Mouse (Mus musculus): ENCODE results near the gene Aqp6. TPM values are rescaled to one million over a fixed set of nuclear protein-coding genes. Genes with fewer than 3 reads are reported as not detected.

Gene Aqp6
- polyA plus RNA-seq (2015; fragmentation: Illumina TruSeq; extraction: RNeasy Lipid Tissue Mini Kit (QIAGEN cat#74804); ENCODE audit: low read depth, low replicate concordance) = not detected

DNA sequence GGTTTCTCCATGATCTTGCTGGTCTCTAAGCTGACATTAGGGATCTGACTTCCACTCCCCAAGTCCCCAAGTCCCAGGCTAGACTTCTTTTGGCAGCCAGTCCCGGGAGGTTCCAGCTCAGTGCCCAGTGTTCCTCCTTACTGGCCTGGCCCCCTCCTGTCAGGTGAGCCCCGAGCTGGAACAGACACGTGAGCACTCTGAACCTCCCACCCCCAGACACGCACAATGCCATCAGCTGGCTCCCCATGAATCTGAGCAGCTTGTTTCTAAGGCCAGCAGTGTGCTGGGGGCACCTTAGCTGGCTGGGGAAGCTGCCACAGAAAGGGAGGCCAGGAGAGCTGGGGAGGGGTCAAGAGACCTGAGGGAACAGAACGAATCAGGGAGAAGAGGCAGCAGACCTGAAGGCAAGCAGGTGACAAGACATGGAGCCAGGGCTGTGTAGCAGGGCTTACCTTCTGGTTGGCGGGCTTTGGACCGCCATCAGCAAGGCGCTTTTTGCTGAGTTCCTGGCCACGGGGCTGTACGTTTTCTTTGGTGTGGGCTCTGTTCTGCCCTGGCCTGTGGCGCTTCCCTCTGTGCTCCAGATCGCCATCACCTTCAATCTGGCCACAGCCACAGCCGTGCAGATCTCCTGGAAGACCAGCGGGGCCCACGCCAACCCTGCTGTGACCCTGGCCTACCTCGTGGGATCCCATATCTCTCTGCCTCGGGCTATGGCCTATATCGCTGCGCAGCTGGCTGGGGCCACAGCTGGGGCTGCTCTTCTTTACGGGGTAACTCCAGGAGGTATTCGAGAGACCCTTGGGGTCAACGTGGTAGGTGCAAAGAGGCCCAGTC, at the start of gene Aqp6:
TSS of gene Aqp6 (plus strand) at position 415 of the 837 bp plus-strand sequence.

DNA sequence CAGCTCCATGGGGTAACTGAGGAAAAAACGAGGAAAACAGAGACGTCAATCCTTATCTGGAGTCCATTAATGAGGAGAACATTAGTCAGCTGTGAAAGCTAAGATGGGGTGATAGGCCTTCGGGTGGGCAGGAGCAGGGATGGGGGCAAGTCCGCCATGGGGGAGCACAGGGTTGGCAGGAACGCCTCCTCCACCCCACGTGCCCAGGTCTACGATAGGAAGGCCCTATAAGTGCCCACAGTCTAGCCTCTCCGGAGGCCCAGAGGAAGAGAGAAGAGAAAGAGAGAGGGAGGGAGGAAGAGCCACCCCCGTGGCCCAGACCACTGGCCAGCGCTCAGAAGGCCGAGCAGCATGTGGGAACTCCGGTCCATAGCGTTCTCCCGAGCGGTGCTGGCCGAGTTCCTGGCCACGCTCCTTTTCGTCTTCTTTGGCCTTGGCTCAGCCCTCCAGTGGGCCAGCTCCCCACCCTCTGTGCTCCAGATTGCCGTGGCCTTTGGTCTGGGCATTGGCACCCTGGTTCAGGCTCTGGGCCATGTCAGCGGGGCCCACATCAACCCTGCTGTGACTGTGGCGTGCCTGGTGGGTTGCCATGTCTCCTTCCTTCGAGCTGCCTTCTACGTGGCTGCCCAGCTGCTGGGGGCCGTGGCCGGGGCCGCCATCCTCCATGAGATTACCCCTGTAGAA, 22.3 kb upstream of the Aqp6 start, which contains the start of gene Aqp2:
TSS of gene Aqp2 (plus strand) at position 254 of the 684 bp plus-strand sequence.

DNA sequence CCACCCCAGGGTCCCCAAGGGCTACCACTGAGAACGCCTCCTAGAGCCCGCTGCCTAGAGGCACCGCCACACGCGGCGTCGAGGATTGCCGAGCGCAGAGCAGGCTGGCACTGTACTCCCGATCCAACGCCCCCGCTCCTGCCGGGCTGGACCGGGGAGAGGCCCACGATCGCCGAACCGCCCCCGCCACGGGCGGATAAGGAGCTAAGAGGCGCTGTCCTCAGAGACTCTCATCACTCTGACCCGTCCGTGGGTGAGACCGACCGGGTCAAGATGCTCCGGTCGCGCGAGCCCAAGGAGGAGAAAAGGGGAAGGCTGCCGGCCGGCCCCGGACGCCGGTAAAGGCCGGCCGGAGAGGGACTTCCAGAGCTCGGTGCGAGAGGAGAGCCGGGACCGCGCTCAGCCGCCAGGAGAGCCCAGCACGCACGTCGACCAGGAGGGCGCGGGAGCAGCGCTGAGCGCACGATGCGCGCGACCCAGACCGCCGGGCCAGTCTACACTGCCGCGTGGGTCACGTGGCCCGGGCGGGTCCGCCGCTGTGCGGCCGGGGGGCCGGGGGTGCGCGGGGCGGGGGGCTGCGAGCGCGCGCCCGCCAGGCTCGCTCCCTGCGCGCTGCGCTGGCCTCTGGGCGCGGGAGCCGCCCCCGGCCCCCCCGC, 10.6 kb upstream of the Aqp6 start, which contains the start of gene Aqp5:
TSS of gene Aqp5 (plus strand) at position 354 of the 656 bp plus-strand sequence.

DNA sequence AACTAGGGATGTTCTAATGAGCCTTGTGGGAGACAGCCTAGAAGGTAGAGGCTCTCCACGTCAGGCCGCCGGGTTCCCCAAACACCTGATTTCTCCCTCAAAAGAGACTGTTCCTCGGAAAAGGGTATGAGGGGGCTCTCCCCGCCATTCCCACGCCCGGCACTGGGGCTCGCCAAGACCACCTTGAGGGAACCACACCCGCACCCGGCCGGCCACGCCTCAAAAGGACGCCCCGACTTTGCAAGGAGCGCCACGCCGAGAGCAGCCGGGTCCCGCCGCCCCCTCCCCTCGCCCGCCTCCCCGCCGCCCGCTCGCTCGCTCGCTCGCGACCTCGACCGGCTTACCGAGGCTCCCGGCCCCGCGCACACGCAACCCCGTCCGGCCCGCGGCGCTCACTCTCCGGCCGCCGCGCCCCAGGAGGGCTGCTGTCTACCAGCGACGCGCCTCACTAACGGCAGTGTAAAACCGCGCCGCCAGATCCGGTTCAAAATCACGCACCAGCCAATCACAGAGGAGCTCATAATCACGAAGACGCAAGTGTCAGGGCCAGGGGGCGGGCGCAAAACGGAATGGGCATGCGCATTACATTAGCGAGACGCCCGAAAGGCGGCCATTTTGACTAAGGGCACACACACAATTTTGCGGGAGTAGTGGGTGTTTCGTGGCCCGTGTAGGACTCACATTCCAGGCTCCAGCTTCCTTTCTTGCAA, 50.1 kb downstream of the Aqp6 start, which contains the start of gene Racgap1:
TSS of gene Racgap1 (minus strand) at position 494 of the 710 bp plus-strand sequence.

Other genes with a start within 250 kb of the Aqp6 start
- gene Fmnl3, start 230.9 kb upstream of the Aqp6 start, polyA plus RNA-seq (2015; fragmentation: Illumina TruSeq; extraction: RNeasy Lipid Tissue Mini Kit (QIAGEN cat#74804); ENCODE audit: low read depth, low replicate concordance) = 7.7 TPM
- gene Tmbim6, start 208.5 kb upstream of the Aqp6 start, polyA plus RNA-seq (2015; fragmentation: Illumina TruSeq; extraction: RNeasy Lipid Tissue Mini Kit (QIAGEN cat#74804); ENCODE audit: low read depth, low replicate concordance) = 296 TPM
- 8.1 TPM for gene Nckap5l, start 143.7 kb upstream of the Aqp6 start, polyA plus RNA-seq (2015; fragmentation: Illumina TruSeq; extraction: RNeasy Lipid Tissue Mini Kit (QIAGEN cat#74804); ENCODE audit: low read depth, low replicate concordance)
- 6.5 TPM for gene Bcdin3d, start 126.7 kb upstream of the Aqp6 start, polyA plus RNA-seq (2015; fragmentation: Illumina TruSeq; extraction: RNeasy Lipid Tissue Mini Kit (QIAGEN cat#74804); ENCODE audit: low read depth, low replicate concordance)
- gene Faim2, start 73.2 kb upstream of the Aqp6 start, polyA plus RNA-seq (2015; fragmentation: Illumina TruSeq; extraction: RNeasy Lipid Tissue Mini Kit (QIAGEN cat#74804); ENCODE audit: low read depth, low replicate concordance) = 375 TPM
- gene Aqp2, start 22.3 kb upstream of the Aqp6 start, polyA plus RNA-seq (2015; fragmentation: Illumina TruSeq; extraction: RNeasy Lipid Tissue Mini Kit (QIAGEN cat#74804); ENCODE audit: low read depth, low replicate concordance) = not detected
- 0.62 TPM for gene Aqp5, start 10.6 kb upstream of the Aqp6 start, polyA plus RNA-seq (2015; fragmentation: Illumina TruSeq; extraction: RNeasy Lipid Tissue Mini Kit (QIAGEN cat#74804); ENCODE audit: low read depth, low replicate concordance)
- gene Racgap1, start 50.3 kb downstream of the Aqp6 start, polyA plus RNA-seq (2015; fragmentation: Illumina TruSeq; extraction: RNeasy Lipid Tissue Mini Kit (QIAGEN cat#74804); ENCODE audit: low read depth, low replicate concordance) = 12.5 TPM
- 47.8 TPM for gene Asic1, start 69.0 kb downstream of the Aqp6 start, polyA plus RNA-seq (2015; fragmentation: Illumina TruSeq; extraction: RNeasy Lipid Tissue Mini Kit (QIAGEN cat#74804); ENCODE audit: low read depth, low replicate concordance)
- 94.7 TPM for gene Smarcd1, start 100.7 kb downstream of the Aqp6 start, polyA plus RNA-seq (2015; fragmentation: Illumina TruSeq; extraction: RNeasy Lipid Tissue Mini Kit (QIAGEN cat#74804); ENCODE audit: low read depth, low replicate concordance)
- gene Gm17349, start 104.1 kb downstream of the Aqp6 start, polyA plus RNA-seq (2015; fragmentation: Illumina TruSeq; extraction: RNeasy Lipid Tissue Mini Kit (QIAGEN cat#74804); ENCODE audit: low read depth, low replicate concordance) = not detected
- gene Gpd1, start 116.1 kb downstream of the Aqp6 start, polyA plus RNA-seq (2015; fragmentation: Illumina TruSeq; extraction: RNeasy Lipid Tissue Mini Kit (QIAGEN cat#74804); ENCODE audit: low read depth, low replicate concordance) = 83.4 TPM
- gene Cox14, start 124.2 kb downstream of the Aqp6 start, polyA plus RNA-seq (2015; fragmentation: Illumina TruSeq; extraction: RNeasy Lipid Tissue Mini Kit (QIAGEN cat#74804); ENCODE audit: low read depth, low replicate concordance) = 204 TPM
- gene Cers5, start 171.5 kb downstream of the Aqp6 start, polyA plus RNA-seq (2015; fragmentation: Illumina TruSeq; extraction: RNeasy Lipid Tissue Mini Kit (QIAGEN cat#74804); ENCODE audit: low read depth, low replicate concordance) = 39.3 TPM